Mouse (Mus musculus) midbrain, embryonic 14.5 days (tissue): ENCODE data around the gene Noc3l. TPM values are rescaled to one million over a fixed set of nuclear protein-coding genes. Genes with fewer than 3 reads are reported as not detected.

ENCODE experiments used
- ATAC-seq: fragments of 200-750 bp; cut with Nextera tagmentation; 2 replicates; pipeline ENCODE4 v1.8.0; 2017; ENCODE audit warnings: moderate number of reproducible peaks, moderate library complexity; ENCODE audit not compliant: low FRiP score, low TSS enrichment
- DNase-seq: peaks from one replicate; pipeline ENCODE4 v3.0.0-alpha.2; 2015
- H3K27ac ChIP-seq: fragments of 300-500 bp; sonication (generic); replicated peaks from 2 replicates; pipeline ENCODE4 v1.5.1; 2014; ENCODE audit warnings: mild to moderate bottlenecking, low read depth, low read length, moderate library complexity
- H3K27me3 ChIP-seq: fragments of 300-500 bp; sonication (generic); 2 replicates; pipeline ENCODE4 v1.6.1; 2014; ENCODE audit warnings: low read length, control low read depth, mixed read lengths; ENCODE audit not compliant: control insufficient read depth, insufficient read depth
- H3K36me3 ChIP-seq: fragments of 300-500 bp; sonication (generic); 2 replicates; pipeline ENCODE4 v1.6.1; 2014; ENCODE audit warnings: low read length, control low read depth; ENCODE audit not compliant: control insufficient read depth, insufficient read depth
- H3K4me1 ChIP-seq: fragments of 300-500 bp; sonication (generic); 2 replicates; pipeline ENCODE4 v1.6.1; 2014; ENCODE audit warnings: mild to moderate bottlenecking, antibody characterized with exemption, low read length, control low read depth; ENCODE audit not compliant: control insufficient read depth, insufficient read depth
- H3K4me2 ChIP-seq: fragments of 300-500 bp; sonication (generic); 2 replicates; pipeline ENCODE4 v1.6.1; 2014; ENCODE audit warnings: mild to moderate bottlenecking, low read length, moderate library complexity
- H3K4me3 ChIP-seq: fragments of 300-500 bp; sonication (generic); replicated peaks from 2 replicates; pipeline ENCODE4 v1.5.1; 2014; ENCODE audit warnings: low read depth, low read length
- H3K9ac ChIP-seq: fragments of 300-500 bp; sonication (generic); replicated peaks from 2 replicates; pipeline ENCODE4 v1.6.1; 2014; ENCODE audit warnings: mild to moderate bottlenecking, low read length, moderate library complexity
- H3K9me3 ChIP-seq: fragments of 300-500 bp; sonication (generic); 2 replicates; pipeline ENCODE4 v1.6.1; 2016; ENCODE audit warnings: low read length, control low read depth, mixed read lengths; ENCODE audit not compliant: control insufficient read depth
- WGBS: fragments of 180-500 bp; shearing (Covaris S2); extraction: QIAGEN DNeasy Blood & Tissue Kit; methylation state at CpG from one replicate; pipeline ENCODE4 v1.1.7; 2014; 5-methylcytosine and 5-hydroxymethylcytosine counted together
- polyA plus RNA-seq: library from polyadenylated mRNA; unstranded; fragments of >200 nt; fragmentation: Nextera tagmentation; extraction: Ambion mirVana; gene quantifications from 2 replicates; pipeline ENCODE4 v1.2.1, GENCODE M21; 2014

Gene Noc3l
- polyA plus RNA-seq, 1 experiment from 2014 or later: 6.3 TPM

- ATAC-seq: no peak
- no peak for DNase-seq
- 86% methylated on average over 6 of the region's 6 CpGs for WGBS
Observed at GRCm38 (mm10) chr19:38746492-38747014, 72.5 kb downstream of the Noc3l start.

GRCm38 (mm10) chr19:38745810-38746491 is 73.1 kb downstream of the Noc3l start:
- ATAC-seq (no peak), DNase-seq (no peak)
- Histone ChIP-seq H3K27me3 (no peaks in the 10 kb centered on the region), H3K4me1 (no peaks in the 10 kb centered on the region), H3K27ac (no peak overlapping the region), H3K9me3 (no peaks in the 10 kb centered on the region), H3K36me3 (no peaks in the 10 kb centered on the region), H3K4me2 (no peak overlapping the region), H3K9ac (no peak overlapping the region), H3K4me3 (no peak overlapping the region)
- WGBS: 81% methylated on average over 10 of the region's 10 CpGs

More at GRCm38 (mm10) chr19:38746492-38747014, 72.5 kb downstream of the Noc3l start:
- H3K9ac ChIP-seq: no peak overlapping the region
- H3K27ac ChIP-seq: no peak overlapping the region
- H3K9me3 ChIP-seq: no peaks in the 10 kb centered on the region
- no peak overlapping the region for H3K4me2 ChIP-seq
- H3K4me3 ChIP-seq: no peak overlapping the region
- no peaks in the 10 kb centered on the region for H3K27me3 ChIP-seq
- no peaks in the 10 kb centered on the region for H3K36me3 ChIP-seq
- no peaks in the 10 kb centered on the region for H3K4me1 ChIP-seq

GRCm38 (mm10) chr19:38744546-38744945 is 74.5 kb downstream of the Noc3l start:
- Histone ChIP-seq H3K4me2 (no peak overlapping the region), H3K9ac (no peak overlapping the region), H3K36me3 (no peaks in the 10 kb centered on the region), H3K4me1 (no peaks in the 10 kb centered on the region), H3K9me3 (no peaks in the 10 kb centered on the region), H3K4me3 (no peak overlapping the region), H3K27me3 (no peaks in the 10 kb centered on the region), H3K27ac (no peak overlapping the region)
- WGBS: 92% methylated on average over 8 of the region's 8 CpGs
- ATAC-seq (no peak), DNase-seq (no peak)

Other genes starting within 250 kb of the Noc3l start
- 8.4 and 8.5 TPM in 2 replicates for gene Tbc1d12, start 17.3 kb upstream of the Noc3l start, polyA plus RNA-seq
- gene Hells, start 111.7 kb upstream of the Noc3l start, polyA plus RNA-seq: 6.2 and 13.8 TPM in 2 replicates
- not detected in 2 replicates for gene Cyp2c55, start 187.8 kb upstream of the Noc3l start, polyA plus RNA-seq
- gene Cyp2c65, start 241.8 kb upstream of the Noc3l start, polyA plus RNA-seq: not detected in 2 replicates